Mouse (Mus musculus): ENCODE measurements at regions not wholly inside any gene's neighbourhood (a gene's known extent, or its start where the extent isn't known, plus 50 kb on each side); places are given as distances from the start of the nearest gene placed in this dataset.
"Not testable (repeated sequence)": the region's sequence is repeated elsewhere in the genome, so short reads cannot be mapped to it uniquely, and the experiment has no call there.

- H3K4me3 ChIP-seq (ENCODE audit: insufficient read depth in 1 of 2, low read depth in 1 of 2, low read length in 2 of 2, poor library complexity in 1 of 2, severe bottlenecking in 1 of 2): no peak overlapping the region
Observed at GRCm38 (mm10) chr11:71285193-71285592, 54.7 kb upstream of the Nlrp1b start.

GRCm38 (mm10) chr11:71288243-71288642 is 57.7 kb upstream of the Nlrp1b start:
- not testable (repeated sequence) for H3K4me1 ChIP-seq (ENCODE audit: control insufficient read depth in 2 of 2, insufficient read depth in 2 of 2, low read length in 2 of 2, poor library complexity in 1 of 2); H3K27ac ChIP-seq (ENCODE audit: insufficient read depth, low read depth, low read length, poor library complexity, severe bottlenecking); H3K9ac ChIP-seq (ENCODE audit: insufficient read depth, low read depth, low read length, poor library complexity, severe bottlenecking); DNase-seq (ENCODE audit: low read depth, low spot score); H3K9me3 ChIP-seq (ENCODE audit: control insufficient read depth, insufficient read depth, low read depth, low read length); H3K4me3 ChIP-seq (ENCODE audit: insufficient read depth in 1 of 2, low read depth in 1 of 2, low read length in 2 of 2, poor library complexity in 1 of 2, severe bottlenecking in 1 of 2); H3K36me3 ChIP-seq (ENCODE audit: control insufficient read depth, insufficient read depth, low read length, poor library complexity, severe bottlenecking)
- in situ Hi-C loops (cut with MboI; ENCODE audit: low sequenced_read_pairs in 2 of 2, unreplicated experiment in 2 of 2): loop anchor here in 1 of 2 experiments (10.0 kb wide), 1 partner anchor 63 kb away; no protein-coding TSS in a partner anchor

More at GRCm38 (mm10) chr11:71285193-71285592, 54.7 kb upstream of the Nlrp1b start:
- no peaks in the 10 kb centered on the region for H3K4me1 ChIP-seq (ENCODE audit: control insufficient read depth in 2 of 2, insufficient read depth in 2 of 2, low read length in 2 of 2, poor library complexity in 1 of 2)
- TF ChIP-seq MAFK (IDR thresholded peaks at IDR 0.05; ENCODE audit: insufficient read depth, low read depth, low read length) (no peak), ZNF384 (IDR thresholded peaks at IDR 0.05; ENCODE audit: low read depth, low read length) (no peak), CHD2 (IDR thresholded peaks at IDR 0.05; ENCODE audit: low read depth, low read length) (no peak), ZC3H11A (IDR thresholded peaks at IDR 0.05; ENCODE audit: borderline replicate concordance, low read depth, low read length) (no peak), HCFC1 (IDR thresholded peaks at IDR 0.05; ENCODE audit: borderline replicate concordance, insufficient read depth, low read length) (no peak)
- no peaks in the 10 kb centered on the region for H3K9me3 ChIP-seq (ENCODE audit: control insufficient read depth, insufficient read depth, low read depth, low read length)
- no peaks in the 10 kb centered on the region for H3K36me3 ChIP-seq (ENCODE audit: control insufficient read depth, insufficient read depth, low read length, poor library complexity, severe bottlenecking)
- in situ Hi-C loops (cut with MboI; ENCODE audit: low sequenced_read_pairs in 2 of 2, unreplicated experiment in 2 of 2): loop anchor here in 1 of 2 experiments (10.0 kb wide), 1 partner anchor 60 kb away; no protein-coding TSS in a partner anchor
- H3K27ac ChIP-seq (ENCODE audit: insufficient read depth, low read depth, low read length, poor library complexity, severe bottlenecking): no peak overlapping the region
- no peak for DNase-seq (ENCODE audit: low read depth, low spot score)
- H3K9ac ChIP-seq (ENCODE audit: insufficient read depth, low read depth, low read length, poor library complexity, severe bottlenecking): no peak overlapping the region

- in situ Hi-C loops (cut with MboI; ENCODE audit: low sequenced_read_pairs in 2 of 2, unreplicated experiment in 2 of 2): loop anchor here in 1 of 2 experiments (10.0 kb wide), 1 partner anchor 65 kb away; no protein-coding TSS in a partner anchor
- no peak for TF ChIP-seq ZNF384 (IDR thresholded peaks at IDR 0.05; ENCODE audit: low read depth, low read length)
- TF ChIP-seq HCFC1 (IDR thresholded peaks at IDR 0.05; ENCODE audit: borderline replicate concordance, insufficient read depth, low read length): no peak
- no peak for TF ChIP-seq CHD2 (IDR thresholded peaks at IDR 0.05; ENCODE audit: low read depth, low read length)
- no peak for TF ChIP-seq ZC3H11A (IDR thresholded peaks at IDR 0.05; ENCODE audit: borderline replicate concordance, low read depth, low read length)
- no peak for TF ChIP-seq MAFK (IDR thresholded peaks at IDR 0.05; ENCODE audit: insufficient read depth, low read depth, low read length)
Observed at GRCm38 (mm10) chr11:71289490-71289889, 59.0 kb upstream of the Nlrp1b start.

GRCm38 (mm10) chr11:71299479-71299878 is 68.9 kb upstream of the Nlrp1b start:
- Histone ChIP-seq H3K4me3 (ENCODE audit: insufficient read depth in 1 of 2, low read depth in 1 of 2, low read length in 2 of 2, poor library complexity in 1 of 2, severe bottlenecking in 1 of 2) (no peak overlapping the region), H3K4me1 (ENCODE audit: control insufficient read depth in 2 of 2, insufficient read depth in 2 of 2, low read length in 2 of 2, poor library complexity in 1 of 2) (no peaks in the 10 kb centered on the region), H3K27ac (ENCODE audit: insufficient read depth, low read depth, low read length, poor library complexity, severe bottlenecking) (no peak overlapping the region), H3K9ac (ENCODE audit: insufficient read depth, low read depth, low read length, poor library complexity, severe bottlenecking) (no peak overlapping the region), H3K9me3 (ENCODE audit: control insufficient read depth, insufficient read depth, low read depth, low read length) (no peaks in the 10 kb centered on the region), H3K36me3 (ENCODE audit: control insufficient read depth, insufficient read depth, low read length, poor library complexity, severe bottlenecking) (no peaks in the 10 kb centered on the region)
- in situ Hi-C loops (cut with MboI; ENCODE audit: low sequenced_read_pairs in 2 of 2, unreplicated experiment in 2 of 2): loop anchor here (10.0 kb wide), 1 partner anchor 685 kb away; no protein-coding TSS in a partner anchor
- no peak for DNase-seq (ENCODE audit: low read depth, low spot score)
- no peak for TF ChIP-seq ZC3H11A (IDR thresholded peaks at IDR 0.05; ENCODE audit: borderline replicate concordance, low read depth, low read length)

More at GRCm38 (mm10) chr11:71289490-71289889, 59.0 kb upstream of the Nlrp1b start:
- Histone ChIP-seq H3K9ac (ENCODE audit: insufficient read depth, low read depth, low read length, poor library complexity, severe bottlenecking) (no peak overlapping the region), H3K4me3 (ENCODE audit: insufficient read depth in 1 of 2, low read depth in 1 of 2, low read length in 2 of 2, poor library complexity in 1 of 2, severe bottlenecking in 1 of 2) (no peak overlapping the region), H3K9me3 (ENCODE audit: control insufficient read depth, insufficient read depth, low read depth, low read length) (no peaks in the 10 kb centered on the region), H3K36me3 (ENCODE audit: control insufficient read depth, insufficient read depth, low read length, poor library complexity, severe bottlenecking) (no peaks in the 10 kb centered on the region), H3K27ac (ENCODE audit: insufficient read depth, low read depth, low read length, poor library complexity, severe bottlenecking) (no peak overlapping the region), H3K4me1 (ENCODE audit: control insufficient read depth in 2 of 2, insufficient read depth in 2 of 2, low read length in 2 of 2, poor library complexity in 1 of 2) (no peaks in the 10 kb centered on the region)
- DNase-seq (ENCODE audit: low read depth, low spot score): no peak

GRCm38 (mm10) chr11:71323439-71323838 is 92.9 kb upstream of the Nlrp1b start:
- H3K9me3 ChIP-seq (ENCODE audit: control insufficient read depth, insufficient read depth, low read depth, low read length): no peaks in the 10 kb centered on the region
- TF ChIP-seq HCFC1 (IDR thresholded peaks at IDR 0.05; ENCODE audit: borderline replicate concordance, insufficient read depth, low read length): no peak
- TF ChIP-seq MAFK (IDR thresholded peaks at IDR 0.05; ENCODE audit: insufficient read depth, low read depth, low read length): no peak
- TF ChIP-seq ZNF384 (IDR thresholded peaks at IDR 0.05; ENCODE audit: low read depth, low read length): no peak
- no peak for TF ChIP-seq ZC3H11A (IDR thresholded peaks at IDR 0.05; ENCODE audit: borderline replicate concordance, low read depth, low read length)
- no peak for TF ChIP-seq CHD2 (IDR thresholded peaks at IDR 0.05; ENCODE audit: low read depth, low read length)
- in situ Hi-C loops (cut with MboI; ENCODE audit: low sequenced_read_pairs in 2 of 2, unreplicated experiment in 2 of 2): no loop called here
- no peak overlapping the region for H3K9ac ChIP-seq (ENCODE audit: insufficient read depth, low read depth, low read length, poor library complexity, severe bottlenecking)
- no peak for DNase-seq (ENCODE audit: low read depth, low spot score)
- no peak overlapping the region for H3K4me3 ChIP-seq (ENCODE audit: insufficient read depth in 1 of 2, low read depth in 1 of 2, low read length in 2 of 2, poor library complexity in 1 of 2, severe bottlenecking in 1 of 2)
- H3K4me1 ChIP-seq (ENCODE audit: control insufficient read depth in 2 of 2, insufficient read depth in 2 of 2, low read length in 2 of 2, poor library complexity in 1 of 2): no peaks in the 10 kb centered on the region
- H3K27ac ChIP-seq (ENCODE audit: insufficient read depth, low read depth, low read length, poor library complexity, severe bottlenecking): no peak overlapping the region
- no peaks in the 10 kb centered on the region for H3K36me3 ChIP-seq (ENCODE audit: control insufficient read depth, insufficient read depth, low read length, poor library complexity, severe bottlenecking)
